ENCODE assay signal across 8 mouse cellular contexts in genomic region chr7:120754671-120755070, GRCm38 (mm10). TPM values are rescaled to one million over a fixed set of nuclear protein-coding genes. Genes with fewer than 3 reads are reported as not detected.
A peak's percentile ranks its signal among the peaks of the same experiment; 100 is the strongest.
DNase-seq lines count a peak whose midpoint lies in the region; ATAC-seq lines count a peak whose summit lies in the region.

No protein-coding gene starts in this region.

- no peak overlapping the region for H3K4me3 ChIP-seq in intestine, embryonic 15.5 days (replicated peaks)
- H3K4me3 ChIP-seq in midbrain, embryonic 11.5 days (ENCODE audit: low read depth, low read length), result no peak overlapping the region

- peak; percentile 75; the same call in 1 of the 2 replicates for ATAC-seq in intestine, embryonic 15.5 days
- peak; percentile 90 for ATAC-seq in midbrain, embryonic 11.5 days (ENCODE audit: low FRiP score)

- no peaks in the 10 kb centered on the region for H3K36me3 ChIP-seq in intestine, embryonic 15.5 days
- no peaks in the 10 kb centered on the region for H3K36me3 ChIP-seq in midbrain, embryonic 11.5 days (ENCODE audit: control insufficient read depth, insufficient read depth, low read length)

- no peak overlapping the region for H3K4me2 ChIP-seq in intestine, embryonic 15.5 days (replicated peaks)
- H3K4me2 ChIP-seq in midbrain, embryonic 11.5 days, result no peak overlapping the region

- H3K27ac ChIP-seq in intestine, embryonic 15.5 days, result no peak overlapping the region
- H3K27ac ChIP-seq in midbrain, embryonic 11.5 days (ENCODE audit: low read depth, low read length), result no peak overlapping the region

- 5% methylated on average over 5 of the region's 5 CpGs for WGBS in intestine, embryonic 15.5 days
- 10% methylated on average over 5 of the region's 5 CpGs for WGBS in midbrain, embryonic 11.5 days

- intact Hi-C loops in left cerebral cortex, postnatal 14 days (cut with DNase I), result loop anchor here (2.0 kb wide), 1 partner anchor 84 kb away; the partner anchor contains the start of gene Pdzd9

- H3K9me3 ChIP-seq in intestine, embryonic 15.5 days, result no peaks in the 10 kb centered on the region
- no peaks in the 10 kb centered on the region for H3K9me3 ChIP-seq in midbrain, embryonic 11.5 days (ENCODE audit: control insufficient read depth, low read length)

- no peak overlapping the region for H3K9ac ChIP-seq in intestine, embryonic 15.5 days
- H3K9ac ChIP-seq in midbrain, embryonic 11.5 days (ENCODE audit: low read length), result no peak overlapping the region

- H3K27me3 ChIP-seq in intestine, embryonic 15.5 days (replicated peaks), result no peaks in the 10 kb centered on the region
- no peaks in the 10 kb centered on the region for H3K27me3 ChIP-seq in midbrain, embryonic 11.5 days (ENCODE audit: control insufficient read depth, insufficient read depth, low read length)

- DNase-seq in WW6 (ENCODE audit: low read depth, low spot score), result peak; percentile 65
- peak; percentile 90 to 92 for DNase-seq in cerebellum, postnatal 14 days
- peak; percentile 75 to 85 for DNase-seq in frontal cortex, postnatal 36 days (ENCODE audit: low spot score in 2 of 2)
- DNase-seq in left cerebral cortex, postnatal 14 days (ENCODE audit: low spot score in 2 of 2), result peak; percentile 86 to 89
- peak; percentile 98 for DNase-seq in midbrain, embryonic 11.5 days (ENCODE audit: low spot score, missing footprints)
- DNase-seq in skeletal muscle tissue, adult 2 months (ENCODE audit: low read depth, low spot score), result peak; percentile 74
- peak; percentile 45 for DNase-seq in yolk sac, embryonic 10.5 days (ENCODE audit: low spot score)

- no peaks in the 10 kb centered on the region for H3K4me1 ChIP-seq in intestine, embryonic 15.5 days (replicated peaks)
- no peaks in the 10 kb centered on the region for H3K4me1 ChIP-seq in midbrain, embryonic 11.5 days (ENCODE audit: control insufficient read depth, insufficient read depth, low read length)

RNA-seq across cellular contexts. Expression of gene Vwa3a, which starts 15.6 kb away (rescaled TPM):
- polyA plus RNA-seq in intestine, embryonic 15.5 days (2015; fragmentation: Nextera tagmentation; extraction: Ambion mirVana), result 0.24 and 0.29 TPM in 2 replicates
- total RNA-seq in left cerebral cortex, postnatal 14 days (2021), result 10 to 100 TPM; 14.1 to 20.5 TPM
- 0.08 and 0.37 TPM in 2 replicates for polyA plus RNA-seq in midbrain, embryonic 11.5 days (2014; fragmentation: Nextera tagmentation; extraction: Ambion mirVana)

RNA-seq across cellular contexts. Expression of gene Gm5737, which starts 57.5 kb away (rescaled TPM):
- polyA plus RNA-seq in intestine, embryonic 15.5 days (2015; fragmentation: Nextera tagmentation; extraction: Ambion mirVana), result not detected in 2 replicates
- total RNA-seq in left cerebral cortex, postnatal 14 days (2021), result under 1 TPM in 1 of 2 experiments, not detected in 1; 0.25 TPM
- not detected in 2 replicates for polyA plus RNA-seq in midbrain, embryonic 11.5 days (2014; fragmentation: Nextera tagmentation; extraction: Ambion mirVana)

Comparison
In these comparisons a context has a peak if more than half of its experiments do, and no peak if none do; other contexts are left out.
1. DNase-seq: peak in every context shown above with its lines; median percentile 98 in midbrain, embryonic 11.5 days; 91 in cerebellum, postnatal 14 days; 88 in left cerebral cortex, postnatal 14 days; 80 in frontal cortex, postnatal 36 days; 74 in skeletal muscle tissue, adult 2 months; 65 in WW6; 45 in yolk sac, embryonic 10.5 days.